Mouse (Mus musculus) kidney, adult 2 months (tissue): ENCODE results near the gene Pdcd1lg2. TPM values are rescaled to one million over a fixed set of nuclear protein-coding genes. Genes with fewer than 3 reads are reported as not detected.

Experiments
- DNase-seq: peaks from one replicate; pipeline ENCODE4 v3.0.0; 2021
- H3K27ac ChIP-seq: fragments of 200-500 bp; 2 replicates; pipeline ENCODE4 v1.5.1; 2012; ENCODE audit warnings: low read depth, low read length, control low read depth, inconsistent platforms; ENCODE audit not compliant: insufficient read depth
- H3K27me3 ChIP-seq: fragments of 200-500 bp; replicated peaks from 2 replicates; pipeline ENCODE4 v1.6.1; 2012; ENCODE audit warnings: mild to moderate bottlenecking, moderate library complexity, low read length, inconsistent platforms; ENCODE audit not compliant: control insufficient read depth, insufficient read depth
- H3K36me3 ChIP-seq: fragments of 200-500 bp; 2 replicates; pipeline ENCODE4 v1.6.1; 2012; ENCODE audit warnings: mild to moderate bottlenecking, moderate library complexity, low read length, inconsistent platforms; ENCODE audit not compliant: control insufficient read depth, insufficient read depth
- H3K4me1 ChIP-seq: fragments of 200-500 bp; 2 replicates; pipeline ENCODE4 v1.6.1; 2011; ENCODE audit warnings: low read length; ENCODE audit not compliant: control insufficient read depth, insufficient read depth
- H3K4me3 ChIP-seq: fragments of 200-500 bp; 2 replicates; pipeline ENCODE4 v1.5.1; 2011; ENCODE audit warnings: mild to moderate bottlenecking, low read depth, low read length, control low read depth; ENCODE audit not compliant: insufficient read depth
- CTCF ChIP-seq: fragments of 200-500 bp; conservative IDR thresholded peaks from 2 replicates; pipeline ENCODE4 v1.5.1; 2011; ENCODE audit warnings: low read depth, mild to moderate bottlenecking, control low read depth, low read length, moderate library complexity, mixed read lengths; ENCODE audit not compliant: insufficient read depth, insufficient read length
- POLR2A ChIP-seq: fragments of 200-500 bp; IDR thresholded peaks from one replicate; pipeline ENCODE4 v1.6.1; 2011; ENCODE audit warnings: low read depth, low read length, control low read depth
- WGBS: fragments of 180-500 bp; shearing (Covaris S2); methylation state at CpG from one replicate; pipeline ENCODE4 v1.1.7; 2018; 5-methylcytosine and 5-hydroxymethylcytosine counted together
- polyA plus RNA-seq: library from polyadenylated mRNA; depleted of rRNA; stranded (reverse); fragments of >200 nt; gene quantifications from 2 replicates; pipeline ENCODE4 v1.2.3, GENCODE M21; 2012

Gene Pdcd1lg2
- polyA plus RNA-seq, 1 experiment, result 0.17 TPM

DNA sequence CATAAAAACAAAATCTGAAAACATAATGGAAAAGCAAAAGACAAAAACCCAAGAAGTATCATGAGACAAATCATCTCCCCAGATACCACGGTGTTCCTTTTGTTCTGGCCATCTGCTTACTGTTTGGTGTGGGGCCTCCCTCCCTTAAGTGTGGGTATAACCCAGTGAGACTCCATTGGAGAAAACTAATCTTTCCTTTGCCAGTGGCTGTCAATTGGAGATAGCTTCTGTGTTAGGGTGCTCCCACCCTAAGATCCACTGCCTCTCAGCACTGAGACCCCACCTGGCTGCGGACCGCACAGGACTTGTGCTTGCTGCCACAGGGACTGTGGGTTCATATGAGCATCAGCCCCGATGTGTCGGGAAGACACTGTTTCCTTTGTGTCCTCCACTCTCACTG lies 71.4 kb downstream of the Pdcd1lg2 start:
- WGBS, result 88% methylated on average over 5 of the region's 5 CpGs
- Histone ChIP-seq H3K4me3 (no peak overlapping the region), H3K36me3 (no peaks in the 10 kb centered on the region), H3K27me3 (no peaks in the 10 kb centered on the region), H3K4me1 (0 out of 2 replicates have a peak, but pooled peaks cover 3% of the 10 kb centered on the region), H3K27ac (no peak overlapping the region)
- no peak for DNase-seq
- TF ChIP-seq POLR2A (no peak), CTCF (no peak)

GRCm38 (mm10) chr19:29482637-29483036 lies 71.9 kb downstream of the Pdcd1lg2 start:
- Histone ChIP-seq H3K27me3 (no peaks in the 10 kb centered on the region), H3K27ac (no peak overlapping the region), H3K4me1 (0 out of 2 replicates have a peak, but pooled peaks cover 3% of the 10 kb centered on the region), H3K36me3 (no peaks in the 10 kb centered on the region), H3K4me3 (no peak overlapping the region)
- 72% methylated on average over 3 of the region's 3 CpGs for WGBS
- TF ChIP-seq CTCF (no peak), POLR2A (no peak)
- DNase-seq, result no peak

DNA sequence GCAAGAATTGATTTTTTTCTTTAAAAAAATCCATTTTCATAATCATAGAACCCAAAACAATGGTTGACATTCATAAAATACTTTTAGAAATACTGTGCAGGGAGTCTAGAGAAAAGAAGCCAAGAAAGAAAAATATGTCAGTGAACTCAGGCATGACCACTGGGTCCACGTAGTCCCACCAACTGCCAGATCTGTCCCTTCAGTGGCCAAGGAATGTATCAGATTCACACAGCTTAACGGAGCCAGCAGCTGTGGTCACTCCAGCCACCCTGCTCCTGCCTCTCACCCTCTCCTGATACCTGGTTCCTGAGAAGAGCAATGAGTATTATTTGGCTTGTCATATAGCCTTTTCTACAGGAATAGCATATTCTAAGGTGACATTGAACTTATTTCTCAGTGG lies 72.7 kb downstream of the Pdcd1lg2 start:
- no peak overlapping the region for H3K27ac ChIP-seq
- 30% methylated on average over 2 of the region's 2 CpGs for WGBS
- no peak for TF ChIP-seq CTCF
- no peak for TF ChIP-seq POLR2A
- peaks cover 8% of the 10 kb centered on the region; the same call in 1 of the 2 replicates for H3K4me1 ChIP-seq
- no peaks in the 10 kb centered on the region for H3K27me3 ChIP-seq
- no peak overlapping the region for H3K4me3 ChIP-seq
- no peak for DNase-seq
- H3K36me3 ChIP-seq, result no peaks in the 10 kb centered on the region

DNA sequence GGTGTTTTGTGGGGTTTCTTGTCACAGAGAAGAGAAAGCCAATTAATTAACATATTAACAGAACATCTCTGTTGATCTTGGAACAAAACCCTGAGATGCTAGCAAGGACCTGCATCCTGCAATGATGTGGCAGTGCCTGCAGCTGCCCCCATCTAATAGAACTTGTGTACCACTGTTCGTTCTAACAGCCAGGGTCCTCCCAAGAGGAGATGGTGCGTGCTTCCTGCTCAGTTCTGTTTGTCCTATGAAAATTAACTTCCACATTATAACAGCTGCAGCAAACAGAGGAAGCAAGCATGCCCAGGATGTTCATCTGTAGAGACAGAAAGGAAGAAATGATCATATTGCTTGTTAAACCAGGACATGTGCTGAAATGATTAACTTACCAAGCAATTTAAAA lies 73.8 kb downstream of the Pdcd1lg2 start:
- Histone ChIP-seq H3K4me1 (peaks cover 14% of the 10 kb centered on the region; the same call in 1 of the 2 replicates), H3K36me3 (no peaks in the 10 kb centered on the region), H3K4me3 (no peak overlapping the region), H3K27me3 (no peaks in the 10 kb centered on the region), H3K27ac (no peak overlapping the region)
- 44% methylated on average over 2 of the region's 2 CpGs for WGBS
- TF ChIP-seq POLR2A (no peak), CTCF (no peak)
- DNase-seq, result no peak

GRCm38 (mm10) chr19:29485257-29485948 lies 74.7 kb downstream of the Pdcd1lg2 start:
- DNase-seq, result no peak
- H3K27me3 ChIP-seq, result no peaks in the 10 kb centered on the region
- H3K36me3 ChIP-seq, result no peaks in the 10 kb centered on the region
- no peak overlapping the region for H3K4me3 ChIP-seq
- H3K27ac ChIP-seq, result no peak overlapping the region
- TF ChIP-seq CTCF (no peak), POLR2A (no peak)
- H3K4me1 ChIP-seq, result peaks cover 18% of the 10 kb centered on the region
- WGBS, result 94% methylated on average over 3 of the region's 3 CpGs

- DNase-seq, result no peak
- WGBS, result 85% methylated on average over 7 of the region's 7 CpGs
Observed at GRCm38 (mm10) chr19:29486545-29487206, 76.0 kb downstream of the Pdcd1lg2 start.

DNA sequence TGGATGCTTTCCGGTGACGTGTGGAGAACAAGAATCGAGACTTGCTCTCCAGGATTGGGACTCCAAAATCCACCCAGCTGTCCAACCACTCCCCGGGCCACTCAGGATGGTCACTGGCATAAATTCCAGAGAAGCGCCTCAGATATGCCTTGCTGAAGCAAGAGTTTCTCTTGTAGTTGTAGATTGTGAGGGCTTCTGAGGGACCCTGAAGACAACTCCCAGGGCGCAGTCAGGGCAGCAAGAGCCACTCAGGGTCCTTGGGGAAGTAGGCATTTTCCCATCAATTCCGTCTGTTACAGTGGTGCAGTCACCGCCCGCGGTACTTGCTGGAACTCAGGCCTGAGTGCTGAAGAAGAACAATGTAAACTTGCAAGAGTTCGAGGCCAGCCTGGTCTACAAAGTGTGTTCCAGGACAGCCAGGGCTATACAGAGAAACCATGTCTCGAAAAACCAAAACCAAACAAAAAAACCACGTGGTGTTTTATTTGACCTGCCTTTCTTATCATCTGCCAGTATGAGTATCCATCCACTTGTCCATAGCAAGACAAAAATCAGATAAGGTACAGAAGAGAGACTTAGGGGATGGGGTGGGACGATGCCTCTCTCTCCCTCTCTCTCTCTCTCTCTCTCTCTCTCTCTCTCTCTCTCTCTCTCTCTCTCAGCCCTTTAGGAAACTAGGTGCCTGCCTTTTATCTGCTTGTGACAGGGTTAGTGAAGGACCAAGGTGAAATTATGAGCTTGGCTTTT lies 76.8 kb downstream of the Pdcd1lg2 start:
- WGBS, result 92% methylated on average over 14 of the region's 14 CpGs
- no peaks in the 10 kb centered on the region for H3K36me3 ChIP-seq
- H3K4me3 ChIP-seq, result no peak overlapping the region
- no peaks in the 10 kb centered on the region for H3K27me3 ChIP-seq
- peaks cover 29% of the 10 kb centered on the region for H3K4me1 ChIP-seq
- H3K27ac ChIP-seq, result no peak overlapping the region
- no peak for DNase-seq
- no peak for TF ChIP-seq POLR2A
- TF ChIP-seq CTCF, result no peak

More at GRCm38 (mm10) chr19:29486545-29487206, 76.0 kb downstream of the Pdcd1lg2 start:
- H3K36me3 ChIP-seq, result no peaks in the 10 kb centered on the region
- H3K4me3 ChIP-seq, result no peak overlapping the region
- H3K27ac ChIP-seq, result no peak overlapping the region
- no peaks in the 10 kb centered on the region for H3K27me3 ChIP-seq
- H3K4me1 ChIP-seq, result peaks cover 29% of the 10 kb centered on the region
- TF ChIP-seq CTCF, result no peak
- TF ChIP-seq POLR2A, result no peak
